Mouse (Mus musculus) cerebellum, adult 9-11 months (tissue): ENCODE data around the gene Chka.

Experiments used
- DNase-seq: peaks from one replicate; pipeline ENCODE4 v3.0.0; 2022

The Chka gene

DNA sequence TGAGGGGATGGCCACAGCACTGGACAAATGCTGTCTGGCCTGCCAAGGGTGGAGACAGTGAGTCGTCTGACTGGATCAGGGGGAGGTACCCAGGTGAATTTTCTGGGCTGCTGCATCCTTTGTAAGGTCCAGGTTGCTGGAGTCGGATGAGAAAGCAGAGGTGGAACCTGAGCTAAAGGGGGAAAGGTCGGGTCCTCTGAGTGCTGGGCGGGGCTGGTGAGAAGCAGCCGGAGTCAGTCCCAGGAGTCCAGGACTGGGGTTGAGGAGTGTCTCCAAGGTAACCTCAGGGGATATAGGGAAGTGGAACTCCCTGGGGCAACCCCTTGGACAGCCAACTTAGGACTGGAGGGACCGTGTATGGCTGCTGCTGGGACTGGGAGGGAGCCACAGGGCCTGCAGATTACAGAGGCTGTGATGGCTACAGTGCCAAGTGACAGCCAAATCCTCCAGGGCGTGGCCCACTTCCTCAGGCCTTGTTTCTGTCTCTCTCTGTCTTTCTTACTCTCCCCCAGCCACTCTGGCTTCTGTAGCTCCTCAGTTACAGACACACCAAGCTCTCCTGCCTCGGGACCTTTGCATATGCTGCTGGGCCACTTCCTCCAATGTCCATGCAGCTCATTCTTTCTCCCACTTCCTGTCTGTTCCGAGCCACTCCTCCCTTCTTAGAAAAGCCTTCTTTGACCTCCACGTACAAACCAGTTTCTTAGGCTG lies 71.2 kb downstream of the Chka start:
- DNase-seq, result no peak

DNA sequence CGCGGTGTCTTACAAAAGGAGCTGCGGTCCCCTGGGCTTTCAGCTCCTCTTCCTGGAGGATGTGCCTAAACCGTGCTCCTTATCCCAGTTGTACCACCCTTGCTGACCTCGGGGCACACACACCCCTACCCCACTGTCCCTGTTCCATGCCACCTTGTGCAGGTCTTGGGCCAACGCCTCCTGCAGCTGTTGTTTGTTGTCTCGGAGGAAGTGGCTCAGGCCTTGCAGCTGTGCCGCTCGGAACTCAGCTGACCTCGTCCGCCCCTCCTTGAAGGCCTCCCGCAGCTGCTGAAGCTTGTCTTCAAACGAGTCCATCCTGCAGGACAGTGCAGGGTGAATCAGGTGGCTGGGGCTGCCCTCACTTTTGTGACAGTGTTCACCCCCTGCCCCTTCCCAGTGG lies 72.0 kb downstream of the Chka start:
- DNase-seq, result no peak

DNA sequence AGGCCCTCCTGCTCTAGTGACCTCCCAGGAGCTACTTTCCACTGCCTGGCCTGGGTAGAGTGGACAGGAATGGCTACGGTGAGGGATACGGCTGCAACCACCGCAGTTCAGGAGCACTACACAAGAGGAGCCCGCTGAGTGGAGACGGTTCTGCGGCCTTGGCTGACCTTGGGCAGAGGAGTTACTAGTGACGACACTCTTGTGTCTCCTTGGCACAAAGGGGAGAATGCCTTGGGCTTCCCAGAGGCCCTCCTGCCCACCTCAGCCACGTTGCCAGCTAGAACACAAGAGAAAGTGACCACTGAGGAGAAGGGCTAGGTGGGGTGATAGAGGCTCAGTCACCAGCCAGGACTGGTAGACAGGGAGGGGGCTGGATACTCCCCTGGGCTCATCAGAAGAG lies 72.6 kb downstream of the Chka start:
- DNase-seq, result no peak

DNA sequence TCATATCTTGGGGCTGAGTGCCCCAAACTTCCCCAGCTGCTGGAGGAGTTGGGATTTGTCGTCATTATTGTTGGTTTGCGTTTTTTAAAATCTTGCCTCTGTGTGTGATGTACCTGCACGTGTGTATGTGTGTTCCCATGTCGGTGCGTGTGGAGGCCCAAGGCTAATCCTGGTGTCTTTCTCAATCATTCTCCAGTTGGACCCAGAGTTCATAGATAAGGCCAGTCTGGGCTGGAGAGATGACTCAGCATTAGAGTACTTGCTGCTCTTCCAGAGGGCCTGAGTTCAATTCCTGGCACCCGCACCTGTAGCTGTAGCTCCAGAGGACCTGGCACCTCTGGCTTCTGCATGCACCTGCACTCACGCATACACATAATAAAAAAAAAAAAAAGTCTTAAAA lies 73.3 kb downstream of the Chka start:
- DNase-seq, result no peak

DNA sequence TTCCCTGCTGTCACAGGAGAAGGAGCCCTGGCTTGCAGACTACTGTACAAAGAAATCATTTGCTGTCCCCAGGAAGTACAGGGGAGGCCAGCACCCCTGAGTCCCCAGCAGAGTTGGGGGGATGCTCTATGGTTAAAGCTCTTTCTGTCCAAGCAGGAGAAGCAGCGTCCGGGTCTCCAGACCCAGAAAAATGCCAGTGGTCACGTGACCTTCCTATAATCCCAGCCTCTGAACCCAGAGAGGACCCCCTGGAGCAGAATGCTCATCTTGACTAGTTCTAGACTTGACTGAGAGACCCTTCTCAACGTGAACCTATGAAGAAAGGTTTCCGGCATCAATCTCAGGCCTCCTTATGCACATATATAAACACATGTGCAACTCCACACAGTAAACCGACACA lies 74.3 kb downstream of the Chka start:
- DNase-seq, result no peak

DNA sequence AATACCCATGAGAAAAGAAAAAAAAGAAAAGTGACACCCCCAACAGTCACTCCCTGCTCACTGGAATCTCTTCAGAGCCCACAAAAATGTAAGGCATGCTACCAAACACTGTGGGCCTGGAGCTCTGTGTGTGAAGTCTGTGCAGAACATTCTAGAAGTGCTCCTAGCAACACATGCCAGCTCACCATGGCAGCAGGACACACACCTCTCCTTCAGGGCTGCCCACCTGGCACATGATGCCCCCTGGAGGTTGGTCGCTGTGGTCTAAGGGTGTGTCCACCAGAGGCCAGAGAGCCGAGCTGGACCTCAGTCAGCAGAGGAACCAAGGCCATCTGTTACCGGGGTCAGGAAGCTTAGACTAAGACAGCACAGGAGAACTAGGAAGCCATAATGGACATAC lies 74.7 kb downstream of the Chka start:
- peak; percentile 73 for DNase-seq

DNA sequence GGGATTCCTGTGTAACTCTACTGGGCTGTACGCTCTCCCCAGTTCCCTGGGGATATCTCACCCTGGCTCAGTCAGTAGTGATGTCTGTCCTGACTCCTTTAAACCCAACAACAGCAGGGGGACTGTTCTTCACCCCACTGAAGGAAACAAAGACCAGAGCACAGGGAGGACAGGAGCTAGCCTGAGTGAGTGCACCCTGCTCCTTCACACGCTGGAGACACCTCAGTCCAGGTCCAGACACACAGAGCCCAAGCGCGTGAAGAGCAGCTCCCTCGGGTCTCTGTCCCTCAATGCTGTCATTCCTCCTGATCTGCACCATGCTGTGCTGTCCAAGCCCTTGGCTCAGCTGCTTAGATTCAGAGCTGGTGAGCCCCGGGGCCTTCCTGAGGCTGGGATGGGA lies 75.1 kb downstream of the Chka start:
- no peak for DNase-seq

DNA sequence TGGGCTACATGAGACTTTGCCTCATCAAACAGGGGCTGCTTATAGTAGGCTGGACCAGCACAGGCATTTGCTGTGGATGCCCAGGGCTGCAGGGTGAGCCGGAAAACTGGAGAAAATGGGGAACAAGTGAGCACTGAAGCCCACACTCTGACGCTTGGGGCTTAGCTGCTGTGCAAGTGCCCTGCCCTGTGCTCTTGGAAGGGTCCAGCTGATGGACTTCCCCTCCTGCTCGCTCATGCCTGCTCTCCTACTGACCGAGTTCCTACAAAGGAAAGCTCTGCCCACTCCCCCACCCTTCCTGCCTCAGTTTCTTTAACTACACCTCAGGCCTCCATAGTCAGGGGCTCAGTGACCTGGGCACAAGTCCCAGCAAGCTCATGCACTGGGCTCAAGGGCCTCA lies 76.4 kb downstream of the Chka start:
- DNase-seq, result peak; percentile 38

DNA sequence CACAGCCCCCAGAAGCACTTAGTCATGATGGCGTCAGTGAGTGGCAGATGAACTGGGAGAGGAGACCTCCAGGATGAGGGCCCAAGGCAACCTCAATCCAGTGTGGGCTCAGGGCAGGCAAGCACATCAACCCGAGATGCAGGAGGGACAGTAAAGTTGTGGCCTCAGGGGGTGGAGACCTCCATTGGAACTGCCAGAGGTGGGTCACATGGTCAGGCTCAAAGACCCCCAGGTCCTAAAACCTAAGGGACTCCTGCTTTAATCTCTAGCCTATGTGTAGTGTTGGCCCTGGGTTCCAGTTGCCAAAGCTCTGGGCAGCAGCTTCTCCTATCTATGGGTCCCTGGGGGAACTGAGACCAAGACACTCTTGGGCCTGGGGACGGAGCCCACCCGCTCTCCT lies 77.2 kb downstream of the Chka start:
- DNase-seq, result no peak

DNA sequence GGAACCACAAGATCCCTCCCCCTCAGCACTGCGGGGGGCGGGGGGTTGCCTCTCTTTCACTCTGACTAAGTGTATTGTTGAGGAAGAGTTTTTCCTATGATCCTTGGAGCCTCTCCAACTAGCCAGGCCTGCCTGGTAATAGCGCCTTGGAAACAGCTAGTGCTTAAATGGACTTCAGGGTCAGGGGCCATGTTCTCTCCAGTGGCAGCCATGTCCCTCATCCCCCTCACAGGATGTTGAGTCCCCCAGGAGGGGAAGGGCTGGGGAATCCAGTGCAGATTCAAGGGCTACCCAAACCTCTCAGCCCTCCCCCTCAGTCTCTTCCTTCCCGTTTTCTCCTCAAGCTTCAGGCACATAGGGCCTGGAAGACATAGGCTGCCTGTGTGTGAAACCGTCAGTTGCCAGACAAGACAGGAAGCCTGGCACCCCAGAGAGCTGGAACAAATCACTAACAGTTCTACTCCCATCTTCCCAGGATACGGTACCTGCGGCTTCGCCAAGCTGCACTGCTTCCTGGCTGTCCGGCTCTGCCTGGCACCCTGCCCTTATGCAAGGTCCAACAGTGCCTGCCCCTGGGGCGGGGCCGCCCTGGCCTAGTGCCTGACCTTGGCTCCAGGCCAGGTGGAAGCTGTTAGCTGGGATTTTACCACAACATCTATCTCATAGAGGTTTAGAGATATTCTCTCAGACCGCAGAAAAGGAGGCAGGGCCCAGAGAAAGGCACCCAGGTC lies 77.8 kb downstream of the Chka start, which contains the start of gene Aldh3b1:
Aldh3b1 (minus strand) TSS at position 598 of the 731 bp plus-strand sequence.
- DNase-seq, result peak; percentile 92

DNA sequence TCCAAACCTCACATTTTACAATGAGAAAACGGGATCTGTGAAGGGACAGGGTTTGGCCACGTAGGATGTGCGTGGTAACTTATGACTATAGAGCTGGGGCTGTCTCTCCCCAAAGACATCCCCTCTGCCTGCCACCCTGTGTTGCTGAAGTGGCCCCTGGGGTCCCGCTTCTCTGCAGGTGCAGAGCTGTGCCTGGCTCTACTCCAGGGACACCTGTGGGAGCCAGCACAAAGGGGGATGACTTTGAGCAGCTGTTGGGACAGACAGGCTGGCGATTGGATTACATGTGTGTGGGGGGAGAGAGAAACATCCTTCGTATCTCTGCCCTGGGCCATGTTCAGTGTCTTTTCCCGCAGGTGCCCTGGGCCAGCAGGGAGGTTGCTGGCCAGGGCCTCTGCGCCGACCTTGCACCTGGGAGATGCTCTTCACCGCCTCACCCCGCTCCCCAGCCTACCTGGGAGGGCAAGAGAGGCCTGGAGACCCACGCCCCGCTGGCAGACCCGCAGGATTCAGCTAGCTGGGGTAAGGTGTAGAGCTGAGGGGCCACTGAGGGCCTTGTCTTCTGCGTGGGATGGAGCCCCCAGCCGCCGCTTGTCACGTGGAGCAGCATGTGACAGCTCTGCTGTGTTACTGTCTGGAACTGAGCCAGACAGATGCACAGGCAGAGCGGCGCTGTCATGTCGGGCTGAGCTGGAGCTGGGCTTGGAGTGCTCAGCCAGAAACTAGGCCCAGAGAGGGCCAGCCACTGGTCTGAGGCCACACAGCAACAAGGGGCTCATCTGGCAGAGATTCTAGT lies 78.9 kb downstream of the Chka start:
- DNase-seq, result peak; percentile 58

DNA sequence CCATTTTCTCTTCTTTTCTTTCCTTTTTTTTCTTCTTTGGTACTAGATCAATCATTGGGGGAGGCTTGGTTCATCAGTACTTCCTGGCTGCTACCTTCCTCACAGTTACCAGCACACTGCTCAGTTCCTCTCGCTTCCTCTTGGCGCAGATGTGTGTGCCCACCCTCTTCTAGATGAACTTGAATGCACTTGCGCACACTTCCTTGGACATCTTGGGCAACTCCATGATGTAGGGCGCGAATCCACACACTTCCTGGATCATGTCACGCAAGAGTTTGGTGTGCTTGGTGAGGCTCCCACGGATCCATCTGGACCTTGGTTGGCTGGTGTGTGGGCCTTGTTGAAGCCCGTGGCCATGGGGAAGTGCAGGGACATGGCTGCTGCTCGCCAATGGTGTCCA lies 80.1 kb downstream of the Chka start:
- DNase-seq, result peak; percentile 16

DNA sequence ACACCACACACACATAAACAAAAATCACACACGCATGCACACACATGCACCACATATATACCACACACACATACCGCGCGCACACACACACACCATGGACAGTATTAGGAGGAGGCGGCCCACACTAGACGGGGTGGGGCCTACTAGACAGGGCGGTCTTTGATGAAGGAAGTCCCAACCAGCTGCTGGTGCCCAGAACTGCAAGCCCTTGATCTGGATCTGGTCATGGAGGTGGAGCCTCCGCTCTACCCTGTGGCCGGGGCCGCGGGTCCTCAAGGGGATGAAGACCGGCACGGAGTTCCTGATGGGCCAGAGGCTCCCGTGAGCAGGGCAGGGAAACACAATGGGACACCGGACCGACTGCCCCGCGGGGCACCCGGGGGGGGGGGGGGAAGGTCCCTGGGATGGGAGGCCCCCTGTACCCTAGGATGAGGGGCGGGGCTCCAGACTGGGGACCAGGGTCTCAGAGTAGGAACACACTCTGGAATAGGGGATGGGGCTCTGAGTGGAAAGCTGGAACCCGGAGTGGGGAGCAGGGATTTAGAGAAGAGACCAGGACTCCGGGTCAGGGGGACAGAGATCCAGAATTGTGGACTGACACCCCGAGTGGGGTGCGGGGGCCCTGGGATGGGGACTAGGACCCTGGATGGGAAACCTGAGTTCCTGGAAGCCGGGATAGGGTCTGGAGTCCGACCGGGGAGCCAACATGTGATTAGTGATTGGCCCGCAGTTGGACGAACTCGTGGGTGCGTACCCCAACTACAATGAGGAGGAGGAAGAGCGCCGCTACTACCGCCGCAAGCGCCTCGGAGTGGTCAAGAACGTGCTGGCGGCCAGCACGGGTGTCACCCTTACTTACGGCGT lies 83.7 kb downstream of the Chka start, which contains the start of gene Unc93b1:
Unc93b1 (plus strand) TSS at position 155 of the 864 bp plus-strand sequence.
- DNase-seq, result no peak

DNA sequence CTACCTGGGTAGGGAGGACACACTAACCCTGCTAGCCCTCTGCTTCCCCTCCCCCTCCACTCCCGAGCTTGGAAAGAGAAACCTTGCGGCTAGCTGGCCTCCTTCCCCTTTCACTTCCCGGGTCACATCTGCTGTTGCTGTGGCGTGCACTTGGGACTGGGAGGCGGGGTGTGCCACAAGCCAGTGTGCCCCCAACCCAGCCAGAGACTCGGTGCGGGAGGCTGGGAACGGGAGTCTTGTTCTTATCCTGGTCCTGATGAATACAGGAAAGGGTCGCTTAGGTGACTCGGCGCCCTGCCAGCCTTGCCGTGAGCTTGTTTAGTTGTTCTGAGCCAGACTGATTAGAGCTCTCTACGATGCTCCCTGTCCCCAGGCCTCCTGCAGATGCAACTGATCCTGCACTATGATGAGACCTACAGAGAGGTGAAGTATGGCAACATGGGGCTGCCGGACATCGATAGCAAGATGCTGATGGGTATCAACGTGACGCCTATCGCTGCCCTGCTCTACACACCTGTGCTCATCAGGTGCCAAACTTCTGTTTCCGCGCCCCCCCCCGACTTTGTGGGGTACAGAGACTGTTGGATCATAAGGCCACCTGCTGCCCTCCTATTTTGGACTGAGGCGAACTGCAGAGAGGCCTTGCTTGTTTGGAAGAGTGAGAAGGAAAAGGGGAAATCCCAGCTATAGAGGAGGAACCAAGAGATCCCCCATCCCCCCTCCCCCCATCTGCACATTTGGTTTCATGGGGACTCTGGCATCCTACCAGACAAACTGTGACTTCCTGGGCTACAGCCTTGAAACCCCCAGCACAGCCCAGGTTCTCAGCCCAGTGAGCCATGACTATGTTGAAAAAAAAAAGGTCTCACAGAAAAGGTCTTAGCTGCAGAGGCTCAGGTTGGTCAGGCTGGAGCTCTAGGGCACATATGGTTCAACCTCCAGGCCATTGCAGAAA lies 84.6 kb downstream of the Chka start:
- DNase-seq, result peak; percentile 66

DNA sequence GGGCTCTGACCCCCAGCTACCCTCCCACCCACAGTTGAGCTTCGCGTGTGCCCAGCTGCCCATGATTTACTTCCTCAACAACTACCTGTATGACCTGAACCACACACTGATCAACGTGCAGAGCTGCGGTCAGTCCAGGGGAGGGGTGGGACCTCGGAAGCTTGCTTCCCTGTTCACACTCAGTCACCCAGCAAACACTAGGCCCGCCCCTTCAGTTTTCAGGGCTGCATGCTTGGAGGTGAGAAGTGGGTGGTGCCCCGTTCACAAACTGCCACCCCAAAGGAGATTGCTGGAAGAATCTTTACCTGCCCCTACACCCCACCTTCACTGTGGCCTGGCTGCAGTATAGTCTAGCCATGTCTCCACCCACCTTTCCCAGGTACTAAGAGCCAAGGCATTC lies 90.7 kb downstream of the Chka start:
- DNase-seq, result no peak

DNA sequence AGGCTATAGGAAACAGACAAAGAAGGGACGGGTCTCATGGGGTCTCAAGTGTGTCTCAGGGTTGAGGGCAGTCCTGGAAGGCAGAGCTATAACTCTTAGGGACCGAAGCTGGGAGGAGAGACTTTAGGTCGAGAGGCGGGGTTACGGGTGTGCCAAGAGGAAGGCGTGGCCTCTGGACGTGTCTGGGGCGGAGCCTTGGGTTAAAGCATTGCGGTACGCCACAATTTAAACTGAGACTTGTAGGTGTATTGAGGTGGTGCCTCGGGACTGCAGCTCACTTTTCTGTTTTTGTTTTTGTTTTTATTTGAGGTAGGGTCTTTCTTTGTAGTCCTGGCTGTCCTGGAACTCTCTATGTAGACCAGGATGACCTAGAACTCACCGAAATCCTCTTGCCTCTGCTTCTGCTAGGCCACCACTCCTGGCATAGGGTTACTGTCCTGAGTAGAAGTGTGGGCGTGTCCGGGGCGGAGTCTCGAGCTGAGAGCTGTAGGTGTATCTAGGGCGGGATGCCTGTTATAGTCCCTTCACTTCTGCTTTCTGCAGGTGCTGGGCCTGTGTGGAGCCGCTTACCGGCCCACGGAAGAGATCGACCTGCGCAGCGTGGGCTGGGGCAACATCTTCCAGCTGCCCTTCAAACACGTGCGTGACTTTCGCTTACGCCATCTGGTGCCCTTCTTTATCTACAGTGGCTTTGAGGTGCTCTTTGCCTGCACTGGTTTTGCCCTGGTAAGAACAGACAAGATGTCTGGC lies 91.6 kb downstream of the Chka start:
- DNase-seq, result no peak
